Mouse (Mus musculus) right cerebral cortex, adult 2 months (tissue): ENCODE results near the gene Rrp1b.
A peak's percentile ranks its signal among the peaks of the same experiment; 100 is the strongest.

ENCODE experiments used
- DNase-seq, 2 experiments: peaks; one replicate each; pipeline ENCODE4 v3.0.0; 2021 to 2022; ENCODE audit warnings: low spot score in 2 of 2

The Rrp1b gene

GRCm38 (mm10) chr17:32031684-32032083 lies 4.2 kb upstream of the Rrp1b start:
- no peak for DNase-seq

DNA sequence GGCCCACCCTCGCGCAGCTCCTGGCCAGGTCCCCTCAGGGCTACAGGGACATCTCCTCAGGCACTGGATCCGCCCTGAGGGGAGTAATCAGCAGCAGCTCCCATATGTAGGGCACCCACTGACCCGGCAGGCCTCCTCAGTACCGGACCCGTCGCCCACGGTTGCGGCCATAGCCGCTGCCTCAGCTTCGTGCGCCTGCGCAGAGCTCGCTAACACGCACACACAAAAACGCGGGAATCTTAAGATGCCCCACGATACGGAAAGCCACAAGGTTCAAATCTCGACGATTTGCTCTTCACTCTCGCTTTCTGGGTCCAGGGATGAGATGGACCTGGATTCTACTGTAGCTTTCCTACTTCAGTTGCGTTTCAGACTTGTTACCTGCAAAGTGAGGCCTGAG lies 1.6 kb upstream of the Rrp1b start:
- DNase-seq, result no peak

DNA sequence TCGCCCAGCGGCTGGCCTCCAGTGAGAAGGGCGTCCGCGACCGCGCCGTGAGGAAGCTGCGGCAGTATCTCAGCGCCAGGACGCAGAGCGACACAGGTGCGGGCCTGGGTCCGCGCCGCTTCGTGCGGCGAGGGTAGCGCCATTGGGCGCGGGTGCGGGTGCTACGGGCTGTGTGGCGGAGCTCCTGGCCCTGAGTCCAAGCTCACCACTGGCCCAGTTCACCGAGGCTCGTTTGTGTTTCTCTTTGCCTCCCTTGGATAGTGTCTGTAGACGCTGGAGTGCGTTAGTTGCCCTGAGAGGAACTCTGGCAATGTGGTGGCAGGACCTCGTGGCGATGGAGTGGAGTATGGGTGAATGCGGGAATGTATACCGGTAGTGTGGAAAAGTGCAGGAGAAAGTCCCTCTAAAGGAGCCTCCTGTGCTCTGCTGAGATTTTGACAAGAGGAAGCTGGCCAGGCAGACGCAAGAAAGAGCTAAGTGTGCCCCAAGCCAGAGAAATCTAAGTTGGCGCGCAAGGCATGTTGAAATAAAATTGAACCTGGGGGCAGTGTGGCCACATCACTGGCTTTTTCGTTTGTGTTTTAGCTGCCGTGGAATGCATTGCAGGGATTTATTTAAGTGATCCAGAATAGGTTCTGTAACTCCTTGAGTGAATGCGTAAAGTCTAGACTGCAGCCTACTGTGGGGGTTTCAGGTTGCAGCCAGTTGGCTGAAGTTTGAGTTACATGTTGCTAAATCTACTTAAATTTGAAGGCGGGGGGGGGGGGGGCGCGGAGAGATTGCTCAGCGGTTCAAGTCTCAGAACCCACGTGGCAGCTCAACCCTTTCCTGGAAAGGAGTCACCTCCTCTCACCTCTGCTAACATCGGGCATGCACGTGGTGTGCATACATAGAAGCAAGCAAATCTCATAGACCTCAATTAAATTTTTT lies 874 bp downstream of the Rrp1b start:
- DNase-seq, result no peak

- DNase-seq, result no peak
Measured at GRCm38 (mm10) chr17:32040263-32040662, 4.4 kb downstream of the Rrp1b start.

GRCm38 (mm10) chr17:32046541-32046940 lies 10.6 kb downstream of the Rrp1b start:
- DNase-seq, result no peak

- no peak for DNase-seq
Measured at GRCm38 (mm10) chr17:32048351-32048750, 12.5 kb downstream of the Rrp1b start.

DNA sequence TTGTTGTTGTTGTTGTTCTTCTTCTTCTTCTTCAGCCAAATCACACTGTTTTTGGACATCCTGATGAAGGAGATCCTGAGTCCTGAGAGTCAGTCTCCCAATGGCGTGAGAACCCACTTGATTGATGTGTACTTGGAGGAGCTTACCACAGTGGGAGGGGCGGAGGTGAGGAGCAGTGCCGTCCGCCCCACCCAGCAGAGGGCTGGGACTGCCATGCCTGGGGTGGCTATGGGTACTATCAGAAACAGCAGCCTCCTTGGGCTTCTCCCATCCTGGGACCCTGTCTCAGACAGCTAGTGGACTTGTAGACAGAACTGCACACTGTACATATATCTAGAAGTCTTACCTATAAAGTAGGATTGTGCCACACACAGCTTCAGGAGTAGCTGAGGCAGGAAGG lies 14.0 kb downstream of the Rrp1b start:
- no peak for DNase-seq

- DNase-seq, result no peak
Measured at GRCm38 (mm10) chr17:32050609-32051008, 14.7 kb downstream of the Rrp1b start.

GRCm38 (mm10) chr17:32052237-32053080 lies 16.6 kb downstream of the Rrp1b start:
- no peak for DNase-seq

DNA sequence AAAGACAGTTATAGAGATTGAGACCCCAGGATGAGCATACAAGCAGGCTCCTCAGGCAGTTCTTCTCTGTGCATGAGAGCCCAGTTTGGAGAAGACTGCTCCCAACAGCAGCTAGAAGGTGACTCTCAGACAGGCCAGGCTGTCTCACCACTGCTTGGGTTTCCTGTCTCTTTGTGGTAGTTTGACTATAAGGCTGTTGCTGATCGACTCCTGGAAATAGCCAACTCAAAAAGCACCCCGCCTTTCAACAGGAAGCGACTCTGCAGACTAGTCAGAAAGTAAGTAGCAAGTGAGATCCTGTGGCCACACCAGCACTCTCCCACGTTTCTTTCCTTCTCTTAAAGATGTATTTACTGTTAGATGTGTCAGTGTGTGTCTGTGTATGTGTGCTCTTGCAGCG lies 17.8 kb downstream of the Rrp1b start:
- no peak for DNase-seq

GRCm38 (mm10) chr17:32057843-32058242 lies 21.9 kb downstream of the Rrp1b start:
- DNase-seq, result no peak

- no peak for DNase-seq
Measured at GRCm38 (mm10) chr17:32059084-32059483, 23.2 kb downstream of the Rrp1b start.

DNA sequence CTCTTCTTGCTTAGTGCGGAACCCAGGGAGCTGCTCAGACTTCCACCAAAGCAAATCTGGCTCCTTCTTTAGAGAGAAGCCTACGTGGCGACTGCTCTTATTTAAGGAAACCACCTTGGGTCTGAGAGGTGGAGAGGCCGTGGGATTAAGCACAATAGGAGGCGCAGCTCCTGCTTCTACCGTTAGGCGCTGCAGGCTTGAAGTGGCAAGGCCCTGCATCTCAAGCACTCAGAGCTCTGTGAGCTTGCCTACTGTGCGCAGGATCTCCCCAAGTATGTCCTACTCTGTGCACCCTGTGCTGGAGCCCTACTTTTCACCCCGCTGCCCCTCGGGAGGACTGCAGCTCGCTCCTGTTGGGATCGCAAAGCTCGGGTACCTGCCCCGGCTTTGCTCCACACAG lies 25.3 kb downstream of the Rrp1b start:
- DNase-seq, result no peak

- DNase-seq, result no peak
Measured at GRCm38 (mm10) chr17:32063654-32064053, 27.8 kb downstream of the Rrp1b start.

GRCm38 (mm10) chr17:32064762-32065161 lies 28.9 kb downstream of the Rrp1b start:
- peak; percentile 48 to 56 for DNase-seq

GRCm38 (mm10) chr17:32067541-32067940 lies 31.6 kb downstream of the Rrp1b start:
- no peak for DNase-seq

DNA sequence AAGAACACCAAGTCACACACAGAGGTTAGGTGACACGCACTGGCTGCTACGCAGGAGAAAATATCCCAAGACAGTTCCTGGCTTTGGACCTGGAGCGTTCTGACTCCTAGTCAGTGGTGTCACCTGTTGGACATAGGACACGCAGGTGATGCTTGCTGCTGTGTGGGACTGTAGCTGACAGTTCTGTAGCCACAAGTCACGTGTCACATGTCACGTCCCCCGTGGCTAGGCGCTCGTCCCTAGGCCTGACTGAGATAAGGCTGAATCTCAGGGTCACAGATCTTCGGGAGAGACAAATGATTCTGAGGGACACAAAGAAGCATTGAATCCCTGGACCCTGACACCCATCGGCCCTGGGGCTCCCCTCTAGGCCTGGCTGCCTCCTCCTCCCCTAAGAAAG lies 32.5 kb downstream of the Rrp1b start:
- DNase-seq, result no peak

DNA sequence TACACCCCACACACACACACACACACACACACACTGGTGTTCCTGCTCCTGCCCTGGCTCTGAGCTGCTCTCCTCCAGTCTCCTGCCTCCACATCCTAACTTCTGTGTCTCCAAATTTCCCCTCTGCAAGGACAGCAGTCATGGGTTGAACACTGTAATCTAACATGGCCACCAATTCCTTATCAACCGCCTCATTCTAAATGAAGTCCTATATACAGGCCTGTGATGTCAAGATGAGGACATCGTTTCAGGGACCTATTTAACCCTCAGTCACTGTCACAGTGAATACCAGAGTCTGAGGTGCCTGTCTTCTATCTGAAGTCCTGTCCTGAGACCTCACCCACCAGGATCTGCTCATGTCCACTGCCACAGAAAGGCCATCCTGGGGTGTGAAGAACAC lies 32.9 kb downstream of the Rrp1b start:
- no peak for DNase-seq

DNA sequence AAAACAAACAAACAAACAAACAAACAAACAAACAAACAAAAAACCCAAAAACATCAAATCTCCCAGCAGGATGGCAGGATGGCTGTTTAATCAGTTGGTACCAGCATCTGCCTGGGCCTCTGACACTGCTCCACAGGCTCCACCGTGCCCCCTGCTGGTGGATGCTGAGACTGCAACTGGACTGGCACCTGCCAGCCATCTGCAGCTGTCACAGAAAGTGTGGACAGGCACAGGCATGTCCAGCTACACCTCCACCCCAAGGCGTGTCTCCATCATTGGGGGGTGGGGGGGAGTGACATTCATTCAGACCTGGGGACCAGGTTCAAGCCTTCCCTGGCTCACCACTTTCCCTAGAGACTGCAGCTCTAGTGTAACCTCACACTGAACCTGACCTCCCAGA lies 37.5 kb downstream of the Rrp1b start:
- peak; percentile 82 to 89 for DNase-seq

DNA sequence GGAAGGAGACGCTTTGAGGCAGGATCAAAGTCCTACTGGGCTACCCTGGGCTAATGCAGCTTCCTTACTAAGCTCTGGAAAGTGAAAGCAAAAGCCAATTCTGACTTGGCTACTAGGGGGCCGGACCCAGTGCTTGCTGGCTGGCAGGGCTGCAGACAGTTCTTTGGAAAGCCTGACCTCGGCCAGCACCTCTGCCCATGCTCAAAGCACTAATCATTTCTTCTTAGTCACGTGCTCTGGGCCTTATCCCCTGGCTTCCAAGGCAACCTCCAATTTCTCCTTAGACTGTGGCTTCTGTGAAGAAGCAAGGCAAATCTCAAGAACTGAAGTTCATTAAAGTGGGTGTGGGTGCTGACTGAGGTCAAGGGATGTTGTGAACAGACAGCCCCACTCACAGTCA lies 38.8 kb downstream of the Rrp1b start:
- no peak for DNase-seq

DNA sequence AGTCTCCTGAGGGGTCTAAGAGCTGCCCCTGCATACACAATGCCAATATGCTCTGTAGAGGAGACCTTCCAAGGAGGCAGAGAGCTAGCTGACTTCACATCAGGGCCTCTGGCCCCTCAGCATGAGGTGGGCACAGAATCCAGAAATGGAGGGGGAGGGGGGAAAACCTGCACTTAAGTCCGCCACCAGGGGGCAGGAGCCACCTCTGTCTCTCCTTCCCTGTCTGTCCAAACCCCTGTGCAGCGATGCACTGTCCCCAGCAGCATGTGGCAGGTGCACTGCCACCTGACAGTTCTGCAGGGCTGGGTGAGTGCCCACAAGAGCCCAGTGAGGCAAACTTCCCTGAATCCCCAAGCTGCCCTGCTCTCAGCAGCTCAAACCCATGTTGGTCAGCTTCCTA lies 39.3 kb downstream of the Rrp1b start:
- DNase-seq, result peak; percentile 29 to 42

DNA sequence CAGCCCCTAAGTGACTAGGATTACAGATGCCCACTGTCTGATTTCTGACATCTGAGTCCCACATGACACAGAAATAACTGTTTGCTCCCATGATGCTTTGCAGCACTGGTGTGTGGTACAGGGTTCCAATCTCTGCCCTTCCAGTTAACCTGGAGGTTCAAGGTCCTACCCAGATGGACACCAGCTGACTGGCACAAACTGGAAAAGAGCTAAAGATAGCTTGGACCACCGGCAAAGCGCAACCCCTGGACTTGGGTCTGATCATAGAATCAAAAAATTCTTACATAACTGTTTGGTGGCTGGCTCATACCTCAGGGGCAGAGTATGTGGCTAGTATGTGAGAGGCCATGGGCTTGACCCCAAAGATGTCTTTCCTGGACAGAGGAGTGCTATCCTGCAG lies 47.5 kb downstream of the Rrp1b start:
- no peak for DNase-seq

GRCm38 (mm10) chr17:32087069-32087468 lies 51.2 kb downstream of the Rrp1b start:
- no peak for DNase-seq
